Mouse (Mus musculus) MEL (cell line): ENCODE measurements around the gene Znhit1. TPM values are rescaled to one million over a fixed set of nuclear protein-coding genes. Genes with fewer than 3 reads are reported as not detected.

Source experiments
- DNase-seq: peaks from one replicate; pipeline ENCODE4 v3.0.0; 2011; ENCODE audit warnings: low read depth, low spot score
- H3K27ac ChIP-seq: 2 replicates; pipeline ENCODE4 v1.5.1; 2012; ENCODE audit warnings: low read depth, mild to moderate bottlenecking, control low read depth, low read length, moderate library complexity; ENCODE audit not compliant: control insufficient read depth
- H3K27me3 ChIP-seq, 2 experiments: fragments of 150-350 bp in 1 of 2; sonication (generic) in 1 of 2; 2 replicates each; pipeline ENCODE4 v1.6.1; 2012; ENCODE audit warnings: low read length in 2 of 2, mild to moderate bottlenecking in 2 of 2, improper control_type of control experiment in 1 of 2, moderate library complexity in 1 of 2; ENCODE audit not compliant: insufficient read depth in 2 of 2, control insufficient read depth in 1 of 2
- H3K36me3 ChIP-seq, 2 experiments: 2 replicates each; pipeline ENCODE4 v1.6.1; 2012 to 2014; ENCODE audit warnings: low read length in 2 of 2, improper control_type of control experiment in 1 of 2, inconsistent platforms in 1 of 2, mild to moderate bottlenecking in 1 of 2; ENCODE audit not compliant: insufficient read depth in 2 of 2, control insufficient read depth in 1 of 2
- H3K4me1 ChIP-seq, 2 experiments: fragments of 150-350 bp in 1 of 2; sonication (generic) in 1 of 2; 2 replicates each; pipeline ENCODE4 v1.6.1; 2012; ENCODE audit warnings: low read length in 2 of 2, improper control_type of control experiment in 1 of 2, mild to moderate bottlenecking in 1 of 2; ENCODE audit not compliant: insufficient read depth in 2 of 2, control insufficient read depth in 1 of 2
- H3K4me3 ChIP-seq, 2 experiments: fragments of 150-350 bp in 1 of 2; sonication (generic) in 1 of 2; 2 replicates each; pipeline ENCODE4 v1.5.1; 2012; ENCODE audit warnings: low read depth in 2 of 2, low read length in 2 of 2, mild to moderate bottlenecking in 2 of 2, moderate library complexity in 2 of 2, control low read depth in 1 of 2, improper control_type of control experiment in 1 of 2; ENCODE audit not compliant: control insufficient read depth in 1 of 2, insufficient read depth in 1 of 2
- H3K79me2 ChIP-seq: 2 replicates; pipeline ENCODE4 v1.6.1; 2012; ENCODE audit warnings: mild to moderate bottlenecking, low read length, moderate library complexity; ENCODE audit not compliant: control insufficient read depth, poor library complexity, insufficient read depth
- H3K9ac ChIP-seq: 2 replicates; pipeline ENCODE4 v1.6.1; 2012; ENCODE audit warnings: low read depth, mild to moderate bottlenecking, control low read depth, low read length, moderate library complexity; ENCODE audit not compliant: control insufficient read depth, poor library complexity, severe bottlenecking
- H3K9me3 ChIP-seq: fragments of 150-350 bp; sonication (generic); replicated peaks from 2 replicates; pipeline ENCODE4 v1.6.1; 2012; ENCODE audit warnings: mild to moderate bottlenecking, low read length, improper control_type of control experiment, moderate library complexity; ENCODE audit not compliant: insufficient read depth
- CHD1 ChIP-seq: IDR thresholded peaks from 2 replicates; pipeline ENCODE4 v1.6.1; 2012; ENCODE audit warnings: low read depth, mild to moderate bottlenecking, inconsistent platforms, low read length, improper control_type of control experiment
- CHD2 ChIP-seq: IDR thresholded peaks from 2 replicates; pipeline ENCODE4 v1.6.1; 2011; ENCODE audit warnings: low read length, improper control_type of control experiment
- ELF1 ChIP-seq: IDR thresholded peaks from 2 replicates; pipeline ENCODE4 v1.6.1; 2014; ENCODE audit warnings: low read depth, mild to moderate bottlenecking, inconsistent platforms, low read length, improper control_type of control experiment, moderate library complexity
- ETS1 ChIP-seq: IDR thresholded peaks from 2 replicates; pipeline ENCODE4 v1.6.1; 2012; ENCODE audit warnings: low read depth, mild to moderate bottlenecking, inconsistent platforms, low read length, improper control_type of control experiment, moderate library complexity
- HCFC1 ChIP-seq: IDR thresholded peaks from 2 replicates; pipeline ENCODE4 v1.6.1; 2012; ENCODE audit warnings: low read depth, mild to moderate bottlenecking, inconsistent platforms, low read length, improper control_type of control experiment, moderate library complexity
- JUND ChIP-seq: IDR thresholded peaks from 2 replicates; pipeline ENCODE4 v1.6.1; 2011; ENCODE audit warnings: low read depth, mild to moderate bottlenecking, improper control_type of control experiment, low read length
- MAX ChIP-seq: IDR thresholded peaks from 2 replicates; pipeline ENCODE4 v1.6.1; 2011; ENCODE audit warnings: low read length, improper control_type of control experiment
- MAZ ChIP-seq: IDR thresholded peaks from 2 replicates; pipeline ENCODE4 v1.6.1; 2012; ENCODE audit warnings: low read depth, mild to moderate bottlenecking, inconsistent platforms, low read length, improper control_type of control experiment
- MXI1 ChIP-seq: IDR thresholded peaks from 2 replicates; pipeline ENCODE4 v1.6.1; 2011; ENCODE audit warnings: mild to moderate bottlenecking, low read depth, low read length, improper control_type of control experiment
- NELFE ChIP-seq: IDR thresholded peaks from 2 replicates; pipeline ENCODE4 v1.6.1; 2011; ENCODE audit warnings: low read depth, low read length, improper control_type of control experiment
- POLR2A ChIP-seq, 2 experiments: IDR thresholded peaks; 2 replicates each; pipeline ENCODE4 v1.6.1; 2011 to 2012; ENCODE audit warnings: low read length in 2 of 2, mild to moderate bottlenecking in 2 of 2, control low read depth in 1 of 2, improper control_type of control experiment in 1 of 2, low read depth in 1 of 2, moderate library complexity in 1 of 2; ENCODE audit not compliant: control insufficient read depth in 1 of 2, insufficient read depth in 1 of 2, poor library complexity in 1 of 2
- POLR2AphosphoS2 ChIP-seq: IDR thresholded peaks from 2 replicates; pipeline ENCODE4 v1.6.1; 2011; ENCODE audit warnings: low read length, improper control_type of control experiment
- RAD21 ChIP-seq: IDR thresholded peaks from 2 replicates; pipeline ENCODE4 v1.6.1; 2011; ENCODE audit warnings: mild to moderate bottlenecking, low read depth, low read length, improper control_type of control experiment
- SIN3A ChIP-seq: IDR thresholded peaks from 2 replicates; pipeline ENCODE4 v1.6.1; 2012; ENCODE audit warnings: low read length, improper control_type of control experiment, inconsistent platforms
- SMC3 ChIP-seq: IDR thresholded peaks from 2 replicates; pipeline ENCODE4 v1.6.1; 2011; ENCODE audit warnings: low read depth, low read length, improper control_type of control experiment
- TAL1 ChIP-seq: IDR thresholded peaks from 2 replicates; pipeline ENCODE4 v1.6.1; 2012; ENCODE audit warnings: mild to moderate bottlenecking, inconsistent platforms, low read length, moderate library complexity, mixed read lengths
- TBP ChIP-seq: IDR thresholded peaks from 2 replicates; pipeline ENCODE4 v1.8.0; 2011; ENCODE audit warnings: low read depth, low read length, improper control_type of control experiment
- TCF12 ChIP-seq: IDR thresholded peaks from 2 replicates; pipeline ENCODE4 v1.6.1; 2014; ENCODE audit warnings: low read depth, mild to moderate bottlenecking, inconsistent platforms, low read length, improper control_type of control experiment, moderate library complexity
- ZC3H11A ChIP-seq: IDR thresholded peaks from 2 replicates; pipeline ENCODE4 v1.6.1; 2012; ENCODE audit warnings: low read depth, mild to moderate bottlenecking, inconsistent platforms, low read length, improper control_type of control experiment
- ZKSCAN1 ChIP-seq: IDR thresholded peaks from 2 replicates; pipeline ENCODE4 v1.6.1; 2012; ENCODE audit warnings: low read depth, mild to moderate bottlenecking, inconsistent platforms, low read length, improper control_type of control experiment, moderate library complexity
- ZMIZ1 ChIP-seq: IDR thresholded peaks from 2 replicates; pipeline ENCODE4 v1.6.1; 2012; ENCODE audit warnings: low read depth, mild to moderate bottlenecking, inconsistent platforms, low read length, improper control_type of control experiment, moderate library complexity
- polyA plus RNA-seq, 2 experiments: library from polyadenylated mRNA; stranded (reverse) in 1 of 2; unstranded in 1 of 2; fragments of >175 nt in 1 of 2; fragments of >200 nt in 1 of 2; gene quantifications; 2 replicates each; pipeline versions ENCODE4 v1.2.1 to v1.2.4; 2012; ENCODE audit warnings: low replicate concordance in 2 of 2, low read depth in 1 of 2; ENCODE audit not compliant: insufficient read length in 2 of 2, insufficient read depth in 1 of 2, missing spikeins in 1 of 2
- total RNA-seq: library from RNA; depleted of rRNA; stranded (reverse); fragments of 300-350 nt; gene quantifications from 2 replicates; pipeline ENCODE4 v1.2.3, GENCODE M21; 2012; rRNA removed

Znhit1 gene
- total RNA-seq, result 51.8 and 56.6 TPM in 2 replicates
- 100 to 1,000 TPM in 1 of 2 experiments, not detected in 1; 123 TPM for polyA plus RNA-seq

DNA sequence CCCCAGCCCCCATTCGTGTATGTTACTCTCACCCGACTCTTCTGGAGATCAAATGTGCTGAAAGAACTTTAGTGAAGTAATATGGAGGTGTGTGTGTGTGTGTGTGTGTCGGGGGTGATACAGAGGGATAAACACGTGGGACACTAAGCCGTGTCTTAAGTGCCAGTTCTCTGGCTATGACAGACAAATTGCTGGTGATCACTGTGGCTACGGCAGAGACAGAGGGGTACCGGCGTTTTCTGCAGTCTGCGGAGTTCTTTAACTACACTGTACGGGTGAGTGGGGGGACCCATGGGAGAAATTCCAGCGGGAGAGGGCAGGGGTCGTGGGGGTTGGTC, at the start of gene Znhit1:
Gene Znhit1 (minus strand): TSS at position 88 of the 338 bp plus-strand sequence.
- peak; percentile 44; the same call in 1 of the 2 replicates for TF ChIP-seq MAX
- no peak for TF ChIP-seq MAZ
- no peak for TF ChIP-seq JUND
- no peak for TF ChIP-seq CHD1
- TF ChIP-seq MXI1, result peak; percentile 56; the same call in 1 of the 2 replicates
- TF ChIP-seq NELFE, result no peak
- Histone ChIP-seq H3K79me2 (peaks cover 7% of the 10 kb centered on the region; the same call in 1 of the 2 replicates), H3K36me3 (0 out of 4 replicates have a peak, but pooled peaks cover 0 to 2% of the 10 kb centered on the region in 2 experiments), H3K27ac (peak within 1 kb of the TSS; percentile 77), H3K4me1 (peaks cover 0 to 9% of the 10 kb centered on the region in 2 experiments; a peak in 2 of 4 replicates), H3K27me3 (no peaks in the 10 kb centered on the region), H3K9ac (peak within 1 kb of the TSS; percentile 92), H3K4me3 (peak within 1 kb of the TSS; percentile 78 to 95), H3K9me3 (no peaks in the 10 kb centered on the region)
- peak; percentile 67 for DNase-seq

GRCm38 (mm10) chr5:137036211-137036610, 48.4 kb upstream of the Znhit1 start:
- Histone ChIP-seq H3K27ac (no peak overlapping the region), H3K36me3 (peaks cover 0 to 2% of the 10 kb centered on the region in 2 experiments; a peak in 2 of 4 replicates), H3K79me2 (no peaks in the 10 kb centered on the region; the same call in 1 of the 2 replicates), H3K27me3 (no peaks in the 10 kb centered on the region), H3K4me3 (no peak overlapping the region), H3K4me1 (peaks cover 3 to 5% of the 10 kb centered on the region in 2 experiments; a peak in 2 of 4 replicates), H3K9ac (no peak overlapping the region), H3K9me3 (no peaks in the 10 kb centered on the region)
- TF ChIP-seq TCF12, result no peak
- no peak for TF ChIP-seq TBP
- TF ChIP-seq ZMIZ1, result no peak
- no peak for TF ChIP-seq RAD21
- no peak for TF ChIP-seq NELFE
- TF ChIP-seq POLR2A (IDR thresholded peaks at IDR 0.05; ENCODE audit: control insufficient read depth in 1 of 2, insufficient read depth in 1 of 2, low read depth in 1 of 2, low read length in 2 of 2, poor library complexity in 1 of 2), result no peak
- no peak for TF ChIP-seq TAL1
- no peak for TF ChIP-seq POLR2AphosphoS2
- no peak for TF ChIP-seq CHD2
- no peak for TF ChIP-seq HCFC1
- TF ChIP-seq ELF1, result no peak
- TF ChIP-seq ZC3H11A, result no peak
- TF ChIP-seq ETS1, result no peak
- TF ChIP-seq SIN3A, result no peak
- TF ChIP-seq JUND, result no peak
- TF ChIP-seq SMC3, result no peak
- no peak for TF ChIP-seq MXI1
- TF ChIP-seq ZKSCAN1, result no peak
- no peak for DNase-seq
